Mouse (Mus musculus) embryonic facial prominence, embryonic 10.5 days (tissue): ENCODE data around the gene 4933427D14Rik. TPM values are rescaled to one million over a fixed set of nuclear protein-coding genes. Genes with fewer than 3 reads are reported as not detected.

Experiments used
- DNase-seq: peaks from one replicate; pipeline ENCODE4 v3.0.0-alpha.2; 2017; ENCODE audit warnings: low spot score
- H3K27ac ChIP-seq: fragments of 300-500 bp; sonication (generic); replicated peaks from 2 replicates; pipeline ENCODE4 v1.5.1; 2016; ENCODE audit warnings: mild to moderate bottlenecking
- H3K27me3 ChIP-seq: fragments of 300-500 bp; sonication (generic); replicated peaks from 2 replicates; pipeline ENCODE4 v1.6.1; 2016; ENCODE audit warnings: low read depth, mild to moderate bottlenecking; ENCODE audit not compliant: poor library complexity, severe bottlenecking
- H3K36me3 ChIP-seq: fragments of 300-500 bp; sonication (generic); replicated peaks from 2 replicates; pipeline ENCODE4 v1.6.1; 2016; ENCODE audit warnings: mild to moderate bottlenecking, moderate library complexity
- H3K4me1 ChIP-seq: fragments of 300-500 bp; sonication (generic); 2 replicates; pipeline ENCODE4 v1.6.1; 2016
- H3K4me3 ChIP-seq: fragments of 300-500 bp; sonication (generic); 2 replicates; pipeline ENCODE4 v1.5.1; 2016; ENCODE audit warnings: mild to moderate bottlenecking, moderate library complexity
- H3K9me3 ChIP-seq: fragments of 300-500 bp; sonication (generic); 2 replicates; pipeline ENCODE4 v1.6.1; 2016; ENCODE audit warnings: mild to moderate bottlenecking
- WGBS: fragments of 180-500 bp; shearing (Covaris S2); methylation state at CpG from one replicate; pipeline ENCODE4 v1.1.7; 2016; 5-methylcytosine and 5-hydroxymethylcytosine counted together
- polyA plus RNA-seq: library from polyadenylated mRNA; unstranded; fragments of >200 nt; fragmentation: Nextera tagmentation; extraction: Ambion mirVana; gene quantifications from 2 replicates; pipeline ENCODE4 v1.2.1, GENCODE M21; 2016

Gene 4933427D14Rik
- polyA plus RNA-seq, 1 experiment from 2014 or later: 17.1 TPM

- no peak for DNase-seq
- H3K9me3 ChIP-seq: no peaks in the 10 kb centered on the region; the same call in 1 of the 2 replicates
- no peaks in the 10 kb centered on the region for H3K36me3 ChIP-seq
- H3K27me3 ChIP-seq: no peaks in the 10 kb centered on the region
- 68% methylated on average over 8 of the region's 8 CpGs for WGBS
- no peak overlapping the region for H3K4me3 ChIP-seq
- no peaks in the 10 kb centered on the region for H3K4me1 ChIP-seq
- no peak overlapping the region for H3K27ac ChIP-seq
Observed at GRCm38 (mm10) chr11:72104223-72104622, 103.0 kb downstream of the 4933427D14Rik start.

Other genes starting within 250 kb of the 4933427D14Rik start
- 0.36 and 0.52 TPM in 2 replicates for gene Aipl1, start 169.9 kb downstream of the 4933427D14Rik start, polyA plus RNA-seq
- 219 and 242 TPM in 2 replicates for gene Pimreg, start 165.4 kb downstream of the 4933427D14Rik start, polyA plus RNA-seq
- gene Pitpnm3, start 71.7 kb downstream of the 4933427D14Rik start, polyA plus RNA-seq: 0.23 and 0.24 TPM in 2 replicates
- 0.72 and 0.83 TPM in 2 replicates for gene Gm43951, start 619 bp downstream of the 4933427D14Rik start, polyA plus RNA-seq
- 180 TPM in 2 replicates for gene Txndc17, start 88 bp upstream of the 4933427D14Rik start, polyA plus RNA-seq
- 46.7 and 50.8 TPM in 2 replicates for gene Med31, start 8.1 kb upstream of the 4933427D14Rik start, polyA plus RNA-seq
- 0.10 and 0.14 TPM in 2 replicates for gene Slc13a5, start 59.8 kb upstream of the 4933427D14Rik start, polyA plus RNA-seq
- 3.2 and 3.4 TPM in 2 replicates for gene Xaf1, start 94.2 kb upstream of the 4933427D14Rik start, polyA plus RNA-seq
- not detected in 2 replicates for gene Fbxo39, start 107.0 kb upstream of the 4933427D14Rik start, polyA plus RNA-seq
- 6.3 and 7.2 TPM in 2 replicates for gene Tekt1, start 155.0 kb upstream of the 4933427D14Rik start, polyA plus RNA-seq
- gene Smtnl2, start 204.3 kb upstream of the 4933427D14Rik start, polyA plus RNA-seq: 16.4 and 16.6 TPM in 2 replicates
- gene Ggt6, start 228.1 kb upstream of the 4933427D14Rik start, polyA plus RNA-seq: 0.10 TPM in 1 of 2 replicates, not detected in the other
- 257 and 263 TPM in 2 replicates for gene Mybbp1a, start 233.9 kb upstream of the 4933427D14Rik start, polyA plus RNA-seq